In genomic region chr7:19561765-19562642, GRCm38 (mm10) we compare ENCODE assay signal across 1 mouse cellular context.
TF ChIP-seq lines count a peak whose summit lies in the region.

No protein-coding gene starts in this region.

TF ChIP-seq in CH12.LX, 34 proteins besides CTCF, POLR2A, EP300 and RAD21 (continued from another document):
- TF ChIP-seq CHD1 (IDR thresholded peaks at IDR 0.05; ENCODE audit: low read depth, low read length) (no peak), POLR2AphosphoS2 (IDR thresholded peaks at IDR 0.05; ENCODE audit: low read depth, low read length) (peak; percentile 57; the same call in 1 of the 2 replicates), HCFC1 (IDR thresholded peaks at IDR 0.05; ENCODE audit: low read depth, low read length) (peak; percentile 88), ZMIZ1 (IDR thresholded peaks at IDR 0.05; ENCODE audit: low read depth, low read length) (no peak; the same call in 1 of the 2 replicates), ELF1 (IDR thresholded peaks at IDR 0.05; ENCODE audit: low read depth, low read length) (peak; percentile 61; the same call in 1 of the 2 replicates), MAX (IDR thresholded peaks at IDR 0.05; ENCODE audit: low read length) (peak; percentile 81), MEF2A (IDR thresholded peaks at IDR 0.05; ENCODE audit: borderline replicate concordance, low read depth, low read length) (peak; percentile 72), USF2 (conservative IDR thresholded peaks at IDR 0.05; ENCODE audit: low read depth, low read length) (no peak), ZKSCAN1 (IDR thresholded peaks at IDR 0.05; ENCODE audit: borderline replicate concordance, low read depth, low read length) (no peak), RCOR1 (conservative IDR thresholded peaks at IDR 0.05; ENCODE audit: low read depth, low read length) (no peak), BHLHE40 (IDR thresholded peaks at IDR 0.05; ENCODE audit: low read depth, low read length) (peak; percentile 99), ZC3H11A (IDR thresholded peaks at IDR 0.05; ENCODE audit: low read depth, low read length) (peak; percentile 100), UBTF (IDR thresholded peaks at IDR 0.05; ENCODE audit: low read depth, low read length) (peak; percentile 88), NRF1 (IDR thresholded peaks at IDR 0.05; ENCODE audit: low read depth, low read length) (peak; percentile 96), MYC (IDR thresholded peaks at IDR 0.05; ENCODE audit: low read depth, low read length) (peak; percentile 80; the same call in 1 of the 2 replicates), PAX5 (IDR thresholded peaks at IDR 0.05; ENCODE audit: low read length) (no peak), SMC3 (IDR thresholded peaks at IDR 0.05; ENCODE audit: low read depth, low read length) (no peak), TCF12 (IDR thresholded peaks at IDR 0.05; ENCODE audit: low read depth, low read length) (no peak; the same call in 1 of the 2 replicates), IRF4 (IDR thresholded peaks at IDR 0.05; ENCODE audit: low read depth, low read length) (peak; percentile 69), MXI1 (IDR thresholded peaks at IDR 0.05; ENCODE audit: low read depth, low read length) (peak; percentile 69), ETS1 (conservative IDR thresholded peaks at IDR 0.05; ENCODE audit: low read depth, low read length) (0 out of 2 replicates have a peak, but pooled peaks have one; percentile 24), ZNF384 (IDR thresholded peaks at IDR 0.05; ENCODE audit: low read depth, low read length) (0 out of 2 replicates have a peak, but pooled peaks have one; percentile 2), KAT2A (IDR thresholded peaks at IDR 0.05; ENCODE audit: insufficient replicate concordance, low read length) (peak; percentile 69; the same call in 1 of the 2 replicates), JUND (conservative IDR thresholded peaks at IDR 0.05; ENCODE audit: low read depth, low read length) (no peak), MAFK (IDR thresholded peaks at IDR 0.05; ENCODE audit: insufficient replicate concordance, low read length) (no peak), GABPA (IDR thresholded peaks at IDR 0.05; ENCODE audit: insufficient replicate concordance, low read depth, low read length) (no peak), TBP (conservative IDR thresholded peaks at IDR 0.05; ENCODE audit: low read depth, low read length) (peak; percentile 51; the same call in 1 of the 2 replicates), SIN3A (IDR thresholded peaks at IDR 0.05; ENCODE audit: low read length) (peak; percentile 68), E2F4 (IDR thresholded peaks at IDR 0.05; ENCODE audit: insufficient replicate concordance, low read depth, low read length) (no peak), NELFE (IDR thresholded peaks at IDR 0.05; ENCODE audit: low read depth, low read length) (peak; percentile 42), USF1 (IDR thresholded peaks at IDR 0.05; ENCODE audit: low read depth, low read length) (no peak)
